Mouse (Mus musculus) neural tube, embryonic 15.5 days (tissue): ENCODE measurements around the gene Tedc1. TPM values are rescaled to one million over a fixed set of nuclear protein-coding genes. Genes with fewer than 3 reads are reported as not detected.

Experiments used
- ATAC-seq: fragments of 200-750 bp; cut with Nextera tagmentation; 2 replicates; pipeline ENCODE4 v1.8.0; 2017; ENCODE audit warnings: mild to moderate bottlenecking, moderate TSS enrichment, moderate library complexity; ENCODE audit not compliant: low FRiP score
- H3K27ac ChIP-seq: fragments of 300-500 bp; sonication (generic); replicated peaks from 2 replicates; pipeline ENCODE4 v1.5.1; 2015; ENCODE audit warnings: mild to moderate bottlenecking, inconsistent platforms
- H3K27me3 ChIP-seq: fragments of 300-500 bp; sonication (generic); replicated peaks from 2 replicates; pipeline ENCODE4 v1.6.1; 2015; ENCODE audit warnings: inconsistent platforms
- H3K36me3 ChIP-seq: fragments of 300-500 bp; sonication (generic); 2 replicates; pipeline ENCODE4 v1.6.1; 2015; ENCODE audit warnings: inconsistent platforms
- H3K4me1 ChIP-seq: fragments of 300-500 bp; sonication (generic); 2 replicates; pipeline ENCODE4 v1.6.1; 2015; ENCODE audit warnings: inconsistent platforms
- H3K4me2 ChIP-seq: fragments of 300-500 bp; sonication (generic); 2 replicates; pipeline ENCODE4 v1.6.1; 2015; ENCODE audit warnings: inconsistent platforms, mild to moderate bottlenecking, moderate library complexity
- H3K4me3 ChIP-seq: fragments of 300-500 bp; sonication (generic); replicated peaks from 2 replicates; pipeline ENCODE4 v1.5.1; 2015; ENCODE audit warnings: mild to moderate bottlenecking, inconsistent platforms
- H3K9ac ChIP-seq: fragments of 300-500 bp; sonication (generic); replicated peaks from 2 replicates; pipeline ENCODE4 v1.6.1; 2015; ENCODE audit warnings: mild to moderate bottlenecking, inconsistent platforms
- H3K9me3 ChIP-seq: fragments of 300-500 bp; sonication (generic); replicated peaks from 2 replicates; pipeline ENCODE4 v1.6.1; 2016; ENCODE audit warnings: inconsistent platforms
- WGBS: fragments of 180-500 bp; shearing (Covaris S2); methylation state at CpG from one replicate; pipeline ENCODE4 v1.1.7; 2015; ENCODE audit warnings: mixed read lengths; 5-methylcytosine and 5-hydroxymethylcytosine counted together
- polyA plus RNA-seq: library from polyadenylated mRNA; unstranded; fragments of >200 nt; fragmentation: Nextera tagmentation; extraction: Ambion mirVana; gene quantifications from 2 replicates; pipeline ENCODE4 v1.2.1, GENCODE M21; 2015

Gene Tedc1
- polyA plus RNA-seq, 1 experiment from 2014 or later, result 19.6 TPM

- H3K4me3 ChIP-seq, result no peak overlapping the region
- H3K27ac ChIP-seq, result no peak overlapping the region
- peaks cover 99% of the 10 kb centered on the region for H3K36me3 ChIP-seq
- no peaks in the 10 kb centered on the region for H3K9me3 ChIP-seq
- no peak overlapping the region for H3K9ac ChIP-seq
- ATAC-seq, result no peak
- no peaks in the 10 kb centered on the region for H3K27me3 ChIP-seq
- WGBS, result 81% methylated on average over 2 of the region's 2 CpGs
- 0 out of 2 replicates have a peak, but pooled peaks cover 5% of the 10 kb centered on the region for H3K4me1 ChIP-seq
- H3K4me2 ChIP-seq, result no peak overlapping the region
These were observed 23.7 kb upstream of the Tedc1 start for GRCm38 (mm10) chr12:113132567-113132966.

- WGBS, result 91% methylated on average over 9 of the region's 9 CpGs
- Histone ChIP-seq H3K4me2 (no peak overlapping the region), H3K36me3 (peaks cover 95% of the 10 kb centered on the region), H3K27me3 (no peaks in the 10 kb centered on the region), H3K9me3 (no peaks in the 10 kb centered on the region), H3K27ac (no peak overlapping the region), H3K4me3 (no peak overlapping the region), H3K4me1 (0 out of 2 replicates have a peak, but pooled peaks cover 5% of the 10 kb centered on the region), H3K9ac (no peak overlapping the region)
- no peak for ATAC-seq
These were observed 23.0 kb upstream of the Tedc1 start for GRCm38 (mm10) chr12:113133260-113133659.

DNA sequence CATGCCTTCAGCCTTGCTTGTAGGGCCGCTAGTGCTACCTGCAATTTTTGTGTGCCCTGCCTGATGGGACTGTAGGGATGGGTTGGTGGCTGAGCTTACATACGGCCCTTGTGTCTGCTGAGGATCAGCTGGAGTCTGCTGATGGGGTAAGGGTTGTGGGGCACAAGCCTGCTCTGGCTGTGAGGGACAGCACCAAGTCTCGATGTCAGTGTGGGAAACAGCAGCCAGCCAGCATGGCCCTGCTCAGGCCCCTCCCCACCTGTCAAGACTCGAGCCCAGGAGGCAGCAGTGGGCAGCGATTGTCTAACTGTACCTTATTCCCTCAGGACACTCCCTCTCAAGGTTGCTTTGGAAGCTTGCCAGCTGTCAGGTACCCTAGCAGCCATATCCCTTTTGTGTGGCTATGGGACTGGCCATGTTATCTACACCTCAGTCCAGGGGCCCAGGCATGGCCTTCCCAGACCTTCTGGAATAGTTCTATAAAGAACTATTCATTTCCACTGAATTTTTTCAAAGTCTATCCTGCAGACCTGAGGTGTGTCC is 22.3 kb upstream of the Tedc1 start:
- Histone ChIP-seq H3K9me3 (no peaks in the 10 kb centered on the region), H3K9ac (no peak overlapping the region), H3K27ac (no peak overlapping the region), H3K4me2 (no peak overlapping the region), H3K27me3 (no peaks in the 10 kb centered on the region), H3K4me3 (no peak overlapping the region), H3K4me1 (peaks cover 10% of the 10 kb centered on the region), H3K36me3 (peaks cover 94% of the 10 kb centered on the region)
- WGBS, result 84% methylated on average over 5 of the region's 5 CpGs
- no peak for ATAC-seq

DNA sequence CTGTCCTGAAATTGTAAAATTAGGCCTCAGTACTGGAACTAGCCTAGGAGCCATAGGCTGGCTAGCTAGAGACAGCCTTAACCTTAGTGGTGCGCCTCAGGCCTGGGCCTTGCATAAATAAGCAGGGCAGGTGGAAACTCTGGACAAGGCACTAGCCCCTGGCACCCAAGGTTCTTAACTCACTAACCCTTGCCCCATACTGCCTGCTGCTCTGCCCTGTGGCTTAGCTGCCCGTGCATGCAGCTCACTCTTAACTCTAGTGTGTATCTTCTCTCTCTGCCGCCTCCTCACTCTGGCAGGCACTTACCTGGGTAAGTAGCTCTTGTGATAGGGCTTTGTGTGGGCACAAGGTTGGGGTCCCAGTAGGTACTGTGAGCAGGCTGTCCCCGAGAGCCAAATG is 21.7 kb upstream of the Tedc1 start:
- H3K27me3 ChIP-seq, result no peaks in the 10 kb centered on the region
- H3K9ac ChIP-seq, result no peak overlapping the region
- 90% methylated on average over 4 of the region's 4 CpGs for WGBS
- no peaks in the 10 kb centered on the region for H3K9me3 ChIP-seq
- no peak for ATAC-seq
- peaks cover 15% of the 10 kb centered on the region for H3K4me1 ChIP-seq
- H3K4me3 ChIP-seq, result no peak overlapping the region
- peaks cover 88% of the 10 kb centered on the region for H3K36me3 ChIP-seq
- H3K27ac ChIP-seq, result no peak overlapping the region
- H3K4me2 ChIP-seq, result no peak overlapping the region

DNA sequence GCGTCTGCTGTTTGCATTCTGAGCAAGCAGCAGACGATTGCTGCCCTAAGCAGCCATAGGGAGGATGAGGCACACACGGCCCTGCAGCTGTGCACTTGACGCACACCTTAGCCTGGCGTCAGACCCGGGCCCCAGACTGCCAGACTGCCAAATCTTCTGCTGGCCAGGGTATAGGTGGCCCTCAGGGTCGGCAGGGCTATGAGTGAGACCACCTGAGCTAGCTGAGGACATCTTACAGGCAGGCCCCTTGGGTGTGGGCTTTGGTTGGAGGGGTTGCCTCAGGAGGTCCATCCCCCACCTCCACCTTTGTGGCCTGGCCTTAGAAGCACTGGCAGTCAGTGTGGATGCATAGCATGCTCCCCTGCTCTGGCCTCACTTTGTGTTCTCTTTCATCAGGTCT is 20.8 kb upstream of the Tedc1 start:
- 95% methylated on average over 7 of the region's 7 CpGs for WGBS
- ATAC-seq, result no peak
- peaks cover 79% of the 10 kb centered on the region for H3K36me3 ChIP-seq
- no peaks in the 10 kb centered on the region for H3K9me3 ChIP-seq
- H3K27me3 ChIP-seq, result no peaks in the 10 kb centered on the region
- H3K4me3 ChIP-seq, result no peak overlapping the region
- H3K27ac ChIP-seq, result no peak overlapping the region
- no peak overlapping the region for H3K9ac ChIP-seq
- H3K4me2 ChIP-seq, result no peak overlapping the region
- H3K4me1 ChIP-seq, result peaks cover 20% of the 10 kb centered on the region

GRCm38 (mm10) chr12:113136492-113137020 is 19.7 kb upstream of the Tedc1 start:
- no peak for ATAC-seq
- no peak overlapping the region for H3K4me2 ChIP-seq
- no peak overlapping the region for H3K27ac ChIP-seq
- no peaks in the 10 kb centered on the region for H3K27me3 ChIP-seq
- H3K36me3 ChIP-seq, result peaks cover 68% of the 10 kb centered on the region
- H3K4me3 ChIP-seq, result no peak overlapping the region
- H3K9ac ChIP-seq, result no peak overlapping the region
- no peaks in the 10 kb centered on the region for H3K9me3 ChIP-seq
- peaks cover 30% of the 10 kb centered on the region for H3K4me1 ChIP-seq
- 75% methylated on average over 17 of the region's 17 CpGs for WGBS

DNA sequence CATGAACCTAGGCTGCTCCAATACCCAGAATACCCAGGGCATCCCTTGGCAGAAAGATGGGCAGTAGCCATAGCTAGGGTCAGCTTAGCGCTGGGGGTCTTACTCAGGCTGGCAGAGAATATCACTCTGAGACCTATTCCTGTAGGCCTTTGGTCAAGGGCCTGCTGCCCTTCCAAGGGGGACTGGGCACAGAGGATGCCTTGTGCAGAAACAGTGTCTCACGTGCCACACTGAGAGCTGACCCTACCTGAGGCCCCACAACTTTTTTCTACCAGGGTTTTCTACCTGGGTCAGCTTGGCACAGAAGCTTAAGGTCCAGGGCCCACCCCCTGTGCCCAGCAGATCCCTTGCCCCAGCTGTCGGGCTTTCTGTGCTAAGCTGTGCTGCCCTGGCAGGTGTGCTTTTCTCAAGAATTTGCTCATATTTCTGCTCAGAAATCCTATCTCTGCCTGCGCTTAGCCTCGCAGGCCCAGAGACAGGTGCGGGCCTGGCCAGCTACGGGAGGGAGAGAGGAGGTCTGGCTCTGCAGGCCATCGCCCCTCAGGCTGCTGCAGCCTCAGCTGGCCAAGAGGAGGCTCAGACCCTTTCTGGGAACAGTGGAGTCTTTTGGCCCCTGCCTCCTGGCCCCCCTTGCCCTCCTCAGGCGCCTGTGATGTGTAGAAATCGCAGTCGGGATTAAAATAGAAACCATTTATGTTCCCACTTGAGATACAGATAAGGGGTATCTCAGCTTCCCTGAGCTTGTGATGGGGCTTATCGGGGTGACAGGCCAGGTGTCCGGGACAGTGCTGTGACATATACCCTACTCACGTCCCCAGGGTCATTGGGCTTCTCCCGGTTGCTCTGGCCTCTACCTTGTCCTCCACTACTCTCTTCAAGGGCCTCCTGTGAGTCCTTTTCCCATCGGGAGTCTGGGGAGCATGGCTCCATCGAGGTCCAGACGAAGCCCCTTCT is 18.7 kb upstream of the Tedc1 start:
- H3K4me1 ChIP-seq, result peaks cover 36% of the 10 kb centered on the region
- H3K36me3 ChIP-seq, result peaks cover 58% of the 10 kb centered on the region

DNA sequence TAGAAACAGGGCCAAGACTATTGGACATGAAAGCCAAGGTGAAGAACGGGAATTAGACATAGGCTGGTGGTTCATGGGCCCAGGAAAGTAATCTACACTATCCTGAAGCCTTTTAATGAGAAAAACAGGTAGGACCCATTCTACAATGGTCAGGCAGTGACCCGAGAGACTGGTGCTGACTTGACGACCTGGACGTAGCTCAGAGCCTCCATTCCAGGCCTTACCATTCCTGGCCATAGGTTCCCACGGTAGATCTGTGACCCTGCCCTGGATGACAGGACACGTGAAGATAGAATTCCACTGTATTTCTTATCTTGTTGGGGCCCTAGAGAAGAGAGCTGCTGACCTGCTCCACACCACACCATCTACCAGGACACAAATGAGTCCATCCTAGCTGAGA is 17.9 kb upstream of the Tedc1 start:
- H3K9ac ChIP-seq, result no peak overlapping the region
- no peak overlapping the region for H3K4me3 ChIP-seq
- ATAC-seq, result no peak
- no peaks in the 10 kb centered on the region for H3K27me3 ChIP-seq
- no peak overlapping the region for H3K4me2 ChIP-seq
- H3K9me3 ChIP-seq, result no peaks in the 10 kb centered on the region
- peaks cover 42% of the 10 kb centered on the region for H3K4me1 ChIP-seq
- H3K27ac ChIP-seq, result 0 out of 2 replicates have a peak overlapping the region, but pooled peaks have one; percentile 89
- peaks cover 50% of the 10 kb centered on the region for H3K36me3 ChIP-seq
- WGBS, result 77% methylated on average over 6 of the region's 6 CpGs

More for the DNA sequence above, 18.7 kb upstream of the Tedc1 start:
- H3K27ac ChIP-seq, result no peak overlapping the region
- H3K9me3 ChIP-seq, result no peaks in the 10 kb centered on the region
- H3K4me2 ChIP-seq, result no peak overlapping the region
- WGBS, result 85% methylated on average over 18 of the region's 18 CpGs
- H3K4me3 ChIP-seq, result no peak overlapping the region
- ATAC-seq, result no peak
- H3K27me3 ChIP-seq, result no peaks in the 10 kb centered on the region
- H3K9ac ChIP-seq, result no peak overlapping the region

DNA sequence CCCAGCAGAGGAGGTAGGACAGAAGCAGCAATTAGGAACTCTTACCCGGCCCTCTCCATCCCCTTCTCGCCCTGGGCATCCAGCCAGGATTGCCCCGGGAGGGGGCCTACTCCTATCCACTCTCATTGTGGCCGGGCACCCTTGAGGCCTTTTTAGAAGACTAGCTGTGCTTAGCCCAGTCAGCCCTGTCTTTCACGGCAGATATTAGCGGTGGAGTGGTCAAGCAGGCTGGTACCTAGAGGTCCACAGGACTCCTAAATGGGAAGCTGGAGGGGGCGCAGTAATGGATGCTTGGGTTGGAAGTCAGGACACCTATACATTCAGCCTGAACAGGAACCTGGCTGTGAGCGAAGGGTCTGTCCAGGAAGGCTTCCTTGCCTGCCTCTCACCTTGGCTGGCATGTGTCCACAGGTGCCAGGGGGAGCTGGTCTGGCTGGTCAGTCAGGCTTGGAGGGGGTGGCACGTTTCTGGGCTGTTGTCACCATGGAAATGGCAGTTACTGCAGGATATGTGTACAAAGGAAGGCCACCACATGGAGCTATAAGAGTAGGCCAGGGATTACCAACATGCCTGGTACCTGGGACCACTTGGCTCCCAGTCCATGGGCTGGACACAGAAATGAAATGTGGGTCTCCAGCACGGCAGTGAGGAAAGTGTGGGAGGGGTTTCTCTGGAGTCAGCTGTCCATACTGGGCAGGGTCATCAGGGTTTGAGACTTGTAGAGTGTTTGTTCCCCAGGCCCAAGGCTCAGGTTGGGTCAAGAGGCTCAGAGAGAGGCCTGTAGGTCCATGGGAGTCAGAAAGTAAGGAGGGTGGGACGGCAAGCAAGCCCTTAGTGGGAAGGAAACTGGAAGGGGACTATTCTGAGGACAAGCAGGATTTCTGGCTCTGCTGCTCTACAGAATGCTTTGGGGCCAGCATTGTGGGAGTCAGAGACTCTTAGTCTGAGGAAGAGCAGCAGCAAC is 17.0 kb upstream of the Tedc1 start:
- Histone ChIP-seq H3K4me2 (peak overlapping the region; percentile 60), H3K9ac (peak overlapping the region; percentile 59), H3K4me1 (peaks cover 51% of the 10 kb centered on the region), H3K9me3 (no peaks in the 10 kb centered on the region), H3K4me3 (peak overlapping the region; percentile 71), H3K27me3 (no peaks in the 10 kb centered on the region), H3K36me3 (peaks cover 48% of the 10 kb centered on the region), H3K27ac (peak overlapping the region; percentile 89)
- peak; percentile 7 for ATAC-seq
- WGBS, result 26% methylated on average over 11 of the region's 11 CpGs

GRCm38 (mm10) chr12:113139908-113140615 is 16.2 kb upstream of the Tedc1 start, which contains the start of gene Crip2:
Gene Crip2, plus strand, starts transcription at chr12:113140236.
- peak within 1 kb of the TSS; percentile 60 for H3K4me2 ChIP-seq
- peak within 1 kb of the TSS; percentile 89 for H3K27ac ChIP-seq
- peak within 1 kb of the TSS; percentile 71 for H3K4me3 ChIP-seq
- peak; percentile 86 for ATAC-seq
- H3K27me3 ChIP-seq, result no peaks in the 10 kb centered on the region
- H3K4me1 ChIP-seq, result peaks cover 53% of the 10 kb centered on the region
- peak within 1 kb of the TSS; percentile 59 for H3K9ac ChIP-seq
- WGBS, result under 1% methylated on average over 68 of the region's 68 CpGs
- H3K9me3 ChIP-seq, result no peaks in the 10 kb centered on the region
- peaks cover 48% of the 10 kb centered on the region for H3K36me3 ChIP-seq
